Mouse (Mus musculus): ENCODE results near the gene Dus3l. TPM values are rescaled to one million over a fixed set of nuclear protein-coding genes. Genes with fewer than 3 reads are reported as not detected.

Gene Dus3l
- polyA plus RNA-seq, 2 experiments: 43.6 to 107 TPM

- Histone ChIP-seq H3K4me2 (replicated peaks; ENCODE audit: low read depth, low read length, severe bottlenecking) (no peak overlapping the region), H3K9me3 (ENCODE audit: control insufficient read depth, low read length) (no peaks in the 10 kb centered on the region), H3K4me1 (ENCODE audit: control insufficient read depth, insufficient read depth, low read length) (peaks cover 15% of the 10 kb centered on the region), H3K4me3 (replicated peaks; ENCODE audit: low read length) (no peak overlapping the region), H3K27me3 (ENCODE audit: control insufficient read depth, insufficient read depth, low read length) (no peaks in the 10 kb centered on the region), H3K36me3 (ENCODE audit: control insufficient read depth, insufficient read depth, low read length) (peaks cover 47% of the 10 kb centered on the region), H3K9ac (ENCODE audit: low read depth, low read length, severe bottlenecking) (no peak overlapping the region), H3K27ac (replicated peaks; ENCODE audit: low read depth, low read length) (no peak overlapping the region)
- whole genome bisulfite sequencing: 91% methylated on average over 27 of the region's 27 CpGs
- ATAC-seq (ENCODE audit: low FRiP score, low read depth): no peak
- DNase-seq (ENCODE audit: low spot score): no peak
- TF ChIP-seq POLR2A (IDR thresholded peaks at IDR 0.05; ENCODE audit: borderline replicate concordance, extremely low read depth, insufficient read depth, insufficient read length): no peak
Measured at GRCm38 (mm10) chr17:56766631-56767405, 2.3 kb downstream of the Dus3l start.

- ATAC-seq (ENCODE audit: low FRiP score, low read depth) (no peak), DNase-seq (ENCODE audit: low spot score) (no peak)
- no peak for TF ChIP-seq POLR2A (IDR thresholded peaks at IDR 0.05; ENCODE audit: borderline replicate concordance, extremely low read depth, insufficient read depth, insufficient read length)
- WGBS: 91% methylated on average over 29 of the region's 29 CpGs
- H3K9ac ChIP-seq (ENCODE audit: low read depth, low read length, severe bottlenecking): no peak overlapping the region
- no peak overlapping the region for H3K27ac ChIP-seq (replicated peaks; ENCODE audit: low read depth, low read length)
- H3K36me3 ChIP-seq (ENCODE audit: control insufficient read depth, insufficient read depth, low read length): peaks cover 47% of the 10 kb centered on the region
- H3K27me3 ChIP-seq (ENCODE audit: control insufficient read depth, insufficient read depth, low read length): no peaks in the 10 kb centered on the region
- no peak overlapping the region for H3K4me3 ChIP-seq (replicated peaks; ENCODE audit: low read length)
- no peak overlapping the region for H3K4me2 ChIP-seq (replicated peaks; ENCODE audit: low read depth, low read length, severe bottlenecking)
- peaks cover 10% of the 10 kb centered on the region for H3K4me1 ChIP-seq (ENCODE audit: control insufficient read depth, insufficient read depth, low read length)
- H3K9me3 ChIP-seq (ENCODE audit: control insufficient read depth, low read length): no peaks in the 10 kb centered on the region
Measured at GRCm38 (mm10) chr17:56767531-56768135, 3.1 kb downstream of the Dus3l start.

- WGBS: 93% methylated on average over 11 of the region's 11 CpGs
- peaks cover 47% of the 10 kb centered on the region for H3K36me3 ChIP-seq (ENCODE audit: control insufficient read depth, insufficient read depth, low read length)
Measured at GRCm38 (mm10) chr17:56768941-56769340, 4.4 kb downstream of the Dus3l start.

GRCm38 (mm10) chr17:56769950-56770349, 5.4 kb downstream of the Dus3l start, which contains the start of gene Prr22:
Gene Prr22, plus strand, starts transcription at chr17:56770250.
- H3K4me3 ChIP-seq (replicated peaks; ENCODE audit: low read length): no peak within 1 kb of the TSS
- no peak for TF ChIP-seq POLR2A (IDR thresholded peaks at IDR 0.05; ENCODE audit: borderline replicate concordance, extremely low read depth, insufficient read depth, insufficient read length)
- H3K4me2 ChIP-seq (replicated peaks; ENCODE audit: low read depth, low read length, severe bottlenecking): no peak within 1 kb of the TSS
- no peaks in the 10 kb centered on the region for H3K9me3 ChIP-seq (ENCODE audit: control insufficient read depth, low read length)
- H3K9ac ChIP-seq (ENCODE audit: low read depth, low read length, severe bottlenecking): no peak within 1 kb of the TSS
- ATAC-seq (ENCODE audit: low FRiP score, low read depth) (no peak), DNase-seq (ENCODE audit: low spot score) (no peak)
- 95% methylated on average over 5 of the region's 5 CpGs for WGBS
- H3K27me3 ChIP-seq (ENCODE audit: control insufficient read depth, insufficient read depth, low read length): no peaks in the 10 kb centered on the region
- H3K36me3 ChIP-seq (ENCODE audit: control insufficient read depth, insufficient read depth, low read length): peaks cover 47% of the 10 kb centered on the region
- peaks cover 4% of the 10 kb centered on the region for H3K4me1 ChIP-seq (ENCODE audit: control insufficient read depth, insufficient read depth, low read length)
- no peak within 1 kb of the TSS for H3K27ac ChIP-seq (replicated peaks; ENCODE audit: low read depth, low read length)

More at GRCm38 (mm10) chr17:56768941-56769340, 4.4 kb downstream of the Dus3l start:
- Histone ChIP-seq H3K27ac (replicated peaks; ENCODE audit: low read depth, low read length) (no peak overlapping the region), H3K4me3 (replicated peaks; ENCODE audit: low read length) (no peak overlapping the region), H3K27me3 (ENCODE audit: control insufficient read depth, insufficient read depth, low read length) (no peaks in the 10 kb centered on the region), H3K4me1 (ENCODE audit: control insufficient read depth, insufficient read depth, low read length) (peaks cover 7% of the 10 kb centered on the region), H3K9ac (ENCODE audit: low read depth, low read length, severe bottlenecking) (no peak overlapping the region), H3K4me2 (replicated peaks; ENCODE audit: low read depth, low read length, severe bottlenecking) (no peak overlapping the region), H3K9me3 (ENCODE audit: control insufficient read depth, low read length) (no peaks in the 10 kb centered on the region)
- DNase-seq (ENCODE audit: low spot score): no peak
- TF ChIP-seq POLR2A (IDR thresholded peaks at IDR 0.05; ENCODE audit: borderline replicate concordance, extremely low read depth, insufficient read depth, insufficient read length): no peak
- ATAC-seq (ENCODE audit: low FRiP score, low read depth): no peak

GRCm38 (mm10) chr17:56777568-56777967, 13.0 kb downstream of the Dus3l start:
- DNase-seq (ENCODE audit: low spot score) (no peak), ATAC-seq (ENCODE audit: low FRiP score, low read depth) (no peak)
- 94% methylated on average over 11 of the region's 11 CpGs for WGBS
- no peak overlapping the region for H3K4me3 ChIP-seq (replicated peaks; ENCODE audit: low read length)
- no peak overlapping the region for H3K4me2 ChIP-seq (replicated peaks; ENCODE audit: low read depth, low read length, severe bottlenecking)
- H3K27ac ChIP-seq (replicated peaks; ENCODE audit: low read depth, low read length): no peak overlapping the region
- H3K36me3 ChIP-seq (ENCODE audit: control insufficient read depth, insufficient read depth, low read length): peaks cover 6% of the 10 kb centered on the region; the same call in 1 of the 2 replicates
- H3K27me3 ChIP-seq (ENCODE audit: control insufficient read depth, insufficient read depth, low read length): no peaks in the 10 kb centered on the region
- 0 out of 2 replicates have a peak, but pooled peaks cover 6% of the 10 kb centered on the region for H3K9me3 ChIP-seq (ENCODE audit: control insufficient read depth, low read length)
- H3K4me1 ChIP-seq (ENCODE audit: control insufficient read depth, insufficient read depth, low read length): no peaks in the 10 kb centered on the region
- TF ChIP-seq POLR2A (IDR thresholded peaks at IDR 0.05; ENCODE audit: borderline replicate concordance, extremely low read depth, insufficient read depth, insufficient read length): no peak
- no peak overlapping the region for H3K9ac ChIP-seq (ENCODE audit: low read depth, low read length, severe bottlenecking)

Data from limb, embryonic 14.5 days (tissue).